Mouse (Mus musculus) embryonic stem cell, embryonic (primary cell): ENCODE measurements around the gene Efna1.

Experiments
- CTCF ChIA-PET, 4 experiments: fragments of 300-600 bp in 2 of 4; fragments of 350-600 bp in 2 of 4; sonication (Branson Sonifier 250); formaldehyde crosslinking; loops; one replicate each; lab custom pipeline; 2022; ENCODE audit warnings: inconsistent platforms in 2 of 4; lab: Charles Lee
- POLR2A ChIA-PET, 4 experiments: fragments of 300-600 bp in 2 of 4; fragments of 350-600 bp in 2 of 4; sonication (Branson Sonifier 250); formaldehyde crosslinking; loops; one replicate each; lab custom pipeline; 2022; ENCODE audit warnings: antibody characterized with exemption in 4 of 4, inconsistent platforms in 1 of 4; lab: Charles Lee

The Efna1 gene

GRCm38 (mm10) chr3:89295685-89296230, 14.8 kb upstream of the Efna1 start:
- POLR2A ChIA-PET, result interaction anchor here in 3 of 4 experiments (0.5 to 1.9 kb wide), 9 partner anchors 9 to 1313 kb away, joined by 3 to 6 read pairs (median 3); partner anchors contain the start of genes Efna1 (in 1 of the 3) and Fdps (in 1 of the 3)
- CTCF ChIA-PET, result interaction anchor here in 2 of 4 experiments (0.6 to 0.7 kb wide), 4 partner anchors 13 to 260 kb away, joined by 3 to 7 read pairs (median 4); no protein-coding TSS in a partner anchor

GRCm38 (mm10) chr3:89294195-89294594, 13.3 kb upstream of the Efna1 start:
- ChIA-PET CTCF (interaction anchor here in 3 of 4 experiments (0.6 to 1.2 kb wide), 3 partner anchors 10 to 178 kb away, joined by 3 to 4 read pairs (median 4); no protein-coding TSS in a partner anchor), POLR2A (interaction anchor here in 2 of 4 experiments (0.6 to 1.6 kb wide), 2 partner anchors 11 to 509 kb away, joined by 4 read pairs; no protein-coding TSS in a partner anchor)

- POLR2A ChIA-PET, result interaction anchor here in 2 of 4 experiments (0.6 kb wide), 2 partner anchors 178 to 508 kb away, joined by 4 read pairs; no protein-coding TSS in a partner anchor
- CTCF ChIA-PET, result interaction anchor here in 3 of 4 experiments (0.6 to 1.4 kb wide), 7 partner anchors 9 to 177 kb away, joined by 3 to 4 read pairs (median 3); no protein-coding TSS in a partner anchor
Measured at GRCm38 (mm10) chr3:89293247-89293918, 12.4 kb upstream of the Efna1 start.

- ChIA-PET POLR2A (interaction anchor here in 1 of 4 experiments (1.6 kb wide), 1 partner anchor 16 kb away, joined by 3 read pairs; no protein-coding TSS in a partner anchor), CTCF (interaction anchor here in 2 of 4 experiments (1.2 to 1.4 kb wide), 2 partner anchors 10 to 42 kb away, joined by 3 to 4 read pairs; no protein-coding TSS in a partner anchor)
Measured at GRCm38 (mm10) chr3:89292303-89292702, 11.4 kb upstream of the Efna1 start.

GRCm38 (mm10) chr3:89291874-89292273, 10.9 kb upstream of the Efna1 start:
- CTCF ChIA-PET, result interaction anchor here in 1 of 4 experiments (1.4 kb wide), 1 partner anchor 41 kb away, joined by 4 read pairs; no protein-coding TSS in a partner anchor
- POLR2A ChIA-PET, result interaction anchor here in 1 of 4 experiments (1.6 kb wide), 1 partner anchor 16 kb away, joined by 3 read pairs; no protein-coding TSS in a partner anchor

- ChIA-PET POLR2A (interaction anchor here in 3 of 4 experiments (0.8 to 2.1 kb wide), 6 partner anchors 8 to 38 kb away, joined by 3 to 13 read pairs (median 5); no protein-coding TSS in a partner anchor), CTCF (interaction anchor here (0.6 to 2.5 kb wide), 10 partner anchors 9 to 568 kb away, joined by 3 to 7 read pairs (median 4); no protein-coding TSS in a partner anchor)
Measured at GRCm38 (mm10) chr3:89288503-89288928, 7.6 kb upstream of the Efna1 start.

- ChIA-PET CTCF (interaction anchor here (0.5 to 3.5 kb wide), 16 partner anchors 11 to 610 kb away, joined by 3 to 13 read pairs (median 3); no protein-coding TSS in a partner anchor), POLR2A (interaction anchor here (0.5 to 2.1 kb wide), 16 partner anchors 10 to 429 kb away, joined by 3 to 13 read pairs (median 5); partner anchors contain the start of gene Slc50a1 (in 1 of the 4))
Measured at GRCm38 (mm10) chr3:89287286-89287685, 6.3 kb upstream of the Efna1 start.

GRCm38 (mm10) chr3:89285526-89285925, 4.6 kb upstream of the Efna1 start:
- CTCF ChIA-PET, result interaction anchor here in 2 of 4 experiments (1.0 to 7.1 kb wide), 6 partner anchors 15 to 40 kb away, joined by 3 to 31 read pairs (median 4); partner anchors contain the start of genes Krtcap2 (in 1 of the 2) and Trim46 (in 1 of the 2)
- POLR2A ChIA-PET, result interaction anchor here in 3 of 4 experiments (0.5 to 2.2 kb wide), 6 partner anchors 14 to 500 kb away, joined by 3 to 7 read pairs (median 4); no protein-coding TSS in a partner anchor

GRCm38 (mm10) chr3:89284261-89284660, 3.3 kb upstream of the Efna1 start:
- POLR2A ChIA-PET, result interaction anchor here in 2 of 4 experiments (0.6 to 2.2 kb wide), 8 partner anchors 15 to 732 kb away, joined by 3 to 7 read pairs (median 3); partner anchors contain the start of genes Dpm3 (in 1 of the 2), Efna3 (in 1 of the 2) and Lamtor2 (in 1 of the 2)
- CTCF ChIA-PET, result interaction anchor here in 3 of 4 experiments (0.5 to 7.1 kb wide), 10 partner anchors 10 to 203 kb away, joined by 3 to 31 read pairs (median 4); partner anchors contain the start of genes Krtcap2 (in 1 of the 3) and Trim46 (in 1 of the 3)

- POLR2A ChIA-PET, result interaction anchor here (0.6 to 4.3 kb wide), 15 partner anchors 9 to 1054 kb away, joined by 3 to 35 read pairs (median 4); partner anchors contain the start of genes Gba (in 1 of the 4), Krtcap2 (in 1 of the 4), Mtx1 (in 1 of the 4) and Slc50a1 (in 1 of the 4)
- CTCF ChIA-PET, result interaction anchor here (0.5 to 7.1 kb wide), 27 partner anchors 11 to 558 kb away, joined by 3 to 39 read pairs (median 5); partner anchors contain the start of genes Krtcap2 (in 2 of the 4), Trim46 (in 2 of the 4), Dpm3 (in 1 of the 4) and Slc50a1 (in 1 of the 4)
Measured at GRCm38 (mm10) chr3:89282291-89282643, 1.3 kb upstream of the Efna1 start.

- POLR2A ChIA-PET, result interaction anchor here (0.6 to 4.3 kb wide), 28 partner anchors 8 to 1055 kb away, joined by 3 to 35 read pairs (median 4); partner anchors contain the start of genes Slc50a1 (in 2 of the 4), Cks1b (in 1 of the 4), Efna3 (in 1 of the 4) and Gba (in 1 of the 4)
Measured at GRCm38 (mm10) chr3:89281579-89282290, 793 bp upstream of the Efna1 start.

GRCm38 (mm10) chr3:89280050-89280605, 814 bp downstream of the Efna1 start:
- CTCF ChIA-PET, result interaction anchor here in 2 of 4 experiments (1.2 to 7.1 kb wide), 8 partner anchors 9 to 98 kb away, joined by 4 to 39 read pairs (median 8); partner anchors contain the start of genes Krtcap2 (in 2 of the 2), Slc50a1 (in 1 of the 2) and Trim46 (in 1 of the 2)

More at GRCm38 (mm10) chr3:89281579-89282290, 793 bp upstream of the Efna1 start:
- CTCF ChIA-PET, result interaction anchor here (0.6 to 7.1 kb wide), 33 partner anchors 10 to 288 kb away, joined by 3 to 39 read pairs (median 4); partner anchors contain the start of genes Krtcap2 (in 3 of the 4), Trim46 (in 3 of the 4), Dpm3 (in 1 of the 4) and Slc50a1 (in 1 of the 4)

GRCm38 (mm10) chr3:89279153-89279890, 1.6 kb downstream of the Efna1 start:
- ChIA-PET CTCF (interaction anchor here in 2 of 4 experiments (0.9 to 7.1 kb wide), 9 partner anchors 9 to 99 kb away, joined by 3 to 31 read pairs (median 5); partner anchors contain the start of genes Krtcap2 (in 1 of the 2) and Slc50a1 (in 1 of the 2)), POLR2A (interaction anchor here in 3 of 4 experiments (0.6 to 4.3 kb wide), 7 partner anchors 9 to 115 kb away, joined by 3 to 35 read pairs (median 4); partner anchors contain the start of genes Slc50a1 (in 2 of the 3) and Clk2 (in 1 of the 3))

More at GRCm38 (mm10) chr3:89280050-89280605, 814 bp downstream of the Efna1 start:
- POLR2A ChIA-PET, result interaction anchor here in 3 of 4 experiments (0.8 to 4.3 kb wide), 12 partner anchors 10 to 116 kb away, joined by 3 to 35 read pairs (median 4); partner anchors contain the start of genes Slc50a1 (in 2 of the 3), Clk2 (in 1 of the 3), Krtcap2 (in 1 of the 3) and Trim46 (in 1 of the 3)

- POLR2A ChIA-PET, result interaction anchor here in 3 of 4 experiments (0.5 to 4.3 kb wide), 5 partner anchors 8 to 142 kb away, joined by 3 to 35 read pairs (median 4); partner anchors contain the start of genes Slc50a1 (in 2 of the 3) and Clk2 (in 1 of the 3)
Measured at GRCm38 (mm10) chr3:89278643-89279042, 2.3 kb downstream of the Efna1 start.

More at GRCm38 (mm10) chr3:89278643-89279042, 2.3 kb downstream of the Efna1 start:
- CTCF ChIA-PET, result interaction anchor here in 2 of 4 experiments (0.9 to 7.1 kb wide), 6 partner anchors 30 to 100 kb away, joined by 3 to 31 read pairs (median 4); partner anchors contain the start of gene Krtcap2 (in 1 of the 2)
